Mouse (Mus musculus): ENCODE results near the gene Nmrk2.

- TF ChIP-seq CTCF (IDR thresholded peaks at IDR 0.05; ENCODE audit: low read depth, low read length) (no peak), EP300 (IDR thresholded peaks at IDR 0.05; ENCODE audit: insufficient read depth, low read depth, low read length) (no peak)
Measured at GRCm38 (mm10) chr10:81167200-81168086, 34.4 kb downstream of the Nmrk2 start, which contains the start of gene Pias4.

Data from ES-Bruce4 (cell line).